Mouse (Mus musculus): ENCODE data around the gene 4930442H23Rik.

DNA sequence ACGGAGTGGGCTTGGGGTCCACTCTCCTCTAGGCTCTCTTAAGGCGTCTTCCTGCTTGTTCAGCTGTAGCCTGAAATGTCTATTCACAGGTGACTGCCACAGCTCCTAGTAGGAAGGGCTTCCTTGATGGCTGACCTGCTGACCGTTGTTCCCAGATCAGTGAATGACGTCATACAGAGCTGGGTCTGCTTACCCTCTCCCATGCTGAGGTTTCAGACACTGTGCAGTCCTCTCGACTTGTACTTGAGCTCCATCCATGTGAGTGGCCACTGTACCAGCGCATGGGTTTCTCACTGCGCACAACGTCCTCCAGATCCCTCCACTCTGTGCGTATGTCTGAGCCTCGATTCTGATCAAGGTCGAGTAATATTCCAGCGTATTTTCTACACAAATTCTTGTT, 31.0 kb downstream of the 4930442H23Rik start:
- TF ChIP-seq POLR2AphosphoS5 (IDR thresholded peaks at IDR 0.05; ENCODE audit: insufficient replicate concordance, low read depth, low read length) (0 out of 2 replicates have a peak, but pooled peaks have one; percentile 70), CTCF (IDR thresholded peaks at IDR 0.05; ENCODE audit: low read depth, low read length) (no peak), GATA1 (IDR thresholded peaks at IDR 0.05; ENCODE audit: borderline replicate concordance, low read length) (no peak)
